Mouse (Mus musculus) gastrocnemius, adult 8-10 months (tissue): ENCODE data around the gene Plod2. TPM values are rescaled to one million over a fixed set of nuclear protein-coding genes. Genes with fewer than 3 reads are reported as not detected.

ENCODE experiments used
- DNase-seq, 2 experiments: peaks; one replicate each; pipeline ENCODE4 v3.0.0; 2022; ENCODE audit warnings: low spot score in 2 of 2
- total RNA-seq, 4 experiments: library from RNA; stranded (reverse); gene quantifications; 2 replicates each; pipeline ENCODE4 v1.2.4; 2022

Plod2 gene
- total RNA-seq, 4 experiments from 2014 or later, result 1.2 to 3.1 (median 1.7) TPM

GRCm38 (mm10) chr9:92555006-92555958 is 13.3 kb downstream of the Plod2 start:
- no peak for DNase-seq

GRCm38 (mm10) chr9:92559750-92560149 is 17.7 kb downstream of the Plod2 start:
- DNase-seq, result no peak

- DNase-seq, result peak; percentile 15 to 17
Observed at GRCm38 (mm10) chr9:92560840-92561547, 19.0 kb downstream of the Plod2 start.

GRCm38 (mm10) chr9:92562416-92562815 is 20.4 kb downstream of the Plod2 start:
- DNase-seq, result no peak

GRCm38 (mm10) chr9:92563306-92563705 is 21.3 kb downstream of the Plod2 start:
- DNase-seq, result no peak

- DNase-seq, result no peak
Observed at GRCm38 (mm10) chr9:92564391-92564790, 22.4 kb downstream of the Plod2 start.

GRCm38 (mm10) chr9:92566234-92566633 is 24.2 kb downstream of the Plod2 start:
- no peak for DNase-seq

- DNase-seq, result no peak
Observed at GRCm38 (mm10) chr9:92567474-92567873, 25.5 kb downstream of the Plod2 start.

GRCm38 (mm10) chr9:92568798-92569197 is 26.8 kb downstream of the Plod2 start:
- no peak for DNase-seq

- no peak for DNase-seq
Observed at GRCm38 (mm10) chr9:92572376-92573108, 30.5 kb downstream of the Plod2 start.

- no peak for DNase-seq
Observed at GRCm38 (mm10) chr9:92583876-92584275, 41.9 kb downstream of the Plod2 start.

- DNase-seq, result no peak
Observed at GRCm38 (mm10) chr9:92586025-92586424, 44.0 kb downstream of the Plod2 start.

- DNase-seq, result no peak
Observed at GRCm38 (mm10) chr9:92587391-92587790, 45.4 kb downstream of the Plod2 start.

- no peak for DNase-seq
Observed at GRCm38 (mm10) chr9:92588226-92588625, 46.2 kb downstream of the Plod2 start.

- no peak for DNase-seq
Observed at GRCm38 (mm10) chr9:92589021-92589420, 47.0 kb downstream of the Plod2 start.

GRCm38 (mm10) chr9:92591482-92591881 is 49.5 kb downstream of the Plod2 start:
- no peak for DNase-seq

GRCm38 (mm10) chr9:92592757-92593156 is 50.7 kb downstream of the Plod2 start:
- DNase-seq, result no peak

GRCm38 (mm10) chr9:92594491-92594890 is 52.5 kb downstream of the Plod2 start:
- DNase-seq, result no peak

GRCm38 (mm10) chr9:92595296-92595695 is 53.3 kb downstream of the Plod2 start:
- DNase-seq, result no peak

GRCm38 (mm10) chr9:92596916-92597547 is 55.0 kb downstream of the Plod2 start:
- DNase-seq, result no peak

GRCm38 (mm10) chr9:92597776-92598175 is 55.8 kb downstream of the Plod2 start:
- no peak for DNase-seq
